Mouse (Mus musculus) heart, postnatal 36 days (tissue): ENCODE measurements around the gene Atxn1. TPM values are rescaled to one million over a fixed set of nuclear protein-coding genes. Genes with fewer than 3 reads are reported as not detected.
A peak's percentile ranks its signal among the peaks of the same experiment; 100 is the strongest.

ENCODE experiments used
- DNase-seq, 2 experiments: peaks; one replicate each; pipeline ENCODE4 v3.0.0; 2021 to 2022
- intact Hi-C: fragments of 180-260 bp; cut with DNase I; formaldehyde crosslinking; loops from one replicate; pipeline ENCODE4 v1.15.1; 2025
- total RNA-seq, 2 experiments: library from RNA; stranded (reverse); gene quantifications; 2 replicates each; pipeline ENCODE4 v1.2.3; 2021

Gene Atxn1
- total RNA-seq, 2 experiments from 2014 or later: 33.0 to 35.0 TPM

DNA sequence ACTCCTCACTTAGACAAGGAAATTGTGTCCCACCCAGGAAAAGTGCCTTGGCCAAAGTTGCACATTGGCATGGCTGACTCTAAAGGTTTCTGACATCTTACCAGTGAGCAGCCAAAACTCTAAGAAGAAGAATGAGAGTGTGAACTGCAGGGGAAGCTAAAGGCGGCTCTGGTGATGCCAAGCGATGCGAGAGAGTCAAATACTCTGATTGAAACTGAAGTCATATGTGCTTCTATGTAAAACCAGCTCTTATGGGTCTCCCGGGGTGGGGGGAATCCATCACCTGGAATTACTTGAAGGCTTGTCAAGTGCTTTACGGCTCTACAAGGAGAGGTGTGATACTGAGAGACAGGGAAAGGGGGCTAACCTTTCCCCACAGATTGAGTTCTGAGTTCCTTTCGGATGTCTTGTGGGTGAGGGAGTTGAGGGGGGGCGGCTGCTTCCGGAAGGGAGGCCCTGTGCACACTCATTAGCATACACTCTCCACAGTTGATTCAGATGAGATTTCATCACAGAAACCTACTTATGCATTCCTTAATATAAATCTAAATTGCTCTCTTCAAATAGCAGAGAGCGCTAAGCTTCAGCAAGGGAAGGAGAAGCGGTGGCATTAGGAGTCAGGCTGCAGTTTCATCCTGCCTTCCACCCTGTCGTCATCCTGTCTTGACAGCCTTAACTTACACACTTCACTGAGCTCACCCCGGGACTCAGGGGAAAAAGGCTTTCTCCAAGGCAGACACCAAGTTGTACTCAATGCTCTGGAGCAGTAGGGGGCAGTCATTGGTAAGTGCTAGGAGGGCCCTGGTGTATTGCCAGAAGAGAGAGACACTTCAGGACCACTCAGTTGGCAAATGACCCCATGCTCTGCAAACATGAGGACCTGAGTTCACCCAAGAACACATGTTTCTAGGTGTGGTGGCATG lies 218.7 kb downstream of the Atxn1 start:
- intact Hi-C loops: no loop called here
- no peak for DNase-seq

DNA sequence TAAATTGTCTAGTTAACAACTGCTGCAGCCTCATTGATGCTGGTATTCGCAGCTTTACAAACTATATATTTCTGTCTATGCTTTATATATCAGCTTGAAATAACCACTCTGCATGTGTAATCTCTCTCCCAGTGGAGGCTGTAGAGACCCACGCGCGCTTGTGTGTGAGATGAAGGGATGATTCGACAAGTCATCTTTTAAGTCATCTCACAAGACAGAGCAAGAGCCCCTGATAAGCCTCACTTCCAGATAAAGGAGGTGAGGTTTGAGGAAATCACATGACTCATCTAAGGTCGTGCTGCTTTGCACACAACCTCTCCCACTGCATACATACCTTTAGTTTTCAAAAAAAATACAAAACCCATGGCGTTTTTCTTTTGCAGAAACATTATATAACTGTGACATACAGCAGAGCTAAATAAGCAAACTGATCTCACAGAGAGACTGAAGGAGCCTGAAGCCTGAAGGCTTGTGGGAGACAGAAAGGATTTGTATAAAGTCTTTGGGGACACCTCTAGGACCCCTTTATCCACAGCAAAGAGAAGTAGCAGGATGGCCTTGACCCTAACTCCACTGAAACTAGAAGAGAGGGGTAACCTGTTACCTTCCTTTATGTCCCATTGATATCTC lies 219.9 kb downstream of the Atxn1 start:
- no peak for DNase-seq
- intact Hi-C loops: no loop called here

DNA sequence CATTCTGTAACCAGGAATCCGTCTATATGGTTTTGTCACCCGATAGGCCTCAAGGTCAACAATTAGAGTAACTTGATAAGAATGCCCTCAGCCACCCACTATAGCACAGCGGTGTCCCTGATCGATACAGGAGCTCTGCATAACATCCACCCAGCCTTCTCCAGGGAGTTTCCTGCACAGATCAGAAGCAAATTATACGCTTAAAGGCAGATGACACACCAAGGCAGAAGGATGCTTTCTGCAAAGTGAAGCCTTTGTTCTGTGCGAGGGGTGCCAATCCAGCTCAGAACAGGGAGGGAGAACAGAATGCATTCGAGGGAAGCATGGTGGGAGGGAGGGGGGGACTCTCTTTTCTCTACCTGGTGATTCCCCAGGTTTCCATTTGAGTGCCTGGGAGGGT lies 221.0 kb downstream of the Atxn1 start:
- no peak for DNase-seq
- intact Hi-C loops: no loop called here

DNA sequence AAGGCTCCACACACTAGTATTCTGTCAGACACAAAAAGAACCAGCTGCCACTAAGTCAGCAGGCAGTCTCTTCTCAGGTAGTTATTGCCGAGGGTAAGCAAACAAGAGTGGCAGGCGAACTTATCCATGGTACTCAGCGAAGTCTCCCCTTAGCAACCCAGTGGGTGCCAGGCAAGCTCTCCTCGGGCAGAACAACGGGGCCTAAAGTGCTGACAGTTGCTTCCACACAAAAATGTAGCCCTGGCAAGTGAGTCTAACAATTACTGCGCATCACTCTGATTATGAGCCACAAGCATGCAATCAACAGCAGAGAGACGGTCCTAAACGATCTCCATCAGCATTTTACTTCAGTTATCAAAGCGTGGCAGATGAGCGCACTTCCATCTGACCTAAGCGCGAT lies 224.4 kb downstream of the Atxn1 start:
- DNase-seq: no peak

DNA sequence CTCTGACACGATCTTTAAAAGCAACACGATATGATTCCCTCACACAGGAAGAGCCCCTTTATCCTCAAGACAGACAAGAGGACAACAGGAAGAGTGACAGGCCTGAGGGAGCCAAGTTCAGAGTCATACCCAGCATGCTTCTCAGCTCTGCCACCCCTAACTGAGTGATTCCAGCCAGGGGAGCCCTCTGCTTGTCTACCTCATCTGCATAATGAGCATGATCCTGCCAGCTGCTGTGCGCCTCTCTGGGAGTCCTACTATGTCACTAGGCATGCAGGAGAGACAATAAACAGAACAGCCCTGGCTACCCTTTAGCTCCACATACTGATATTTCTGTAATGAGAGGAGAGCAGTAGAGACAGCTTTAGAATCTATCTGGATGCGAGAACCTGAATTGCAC lies 228.6 kb downstream of the Atxn1 start:
- intact Hi-C loops: no loop called here
- DNase-seq: no peak

More for the DNA sequence above, 224.4 kb downstream of the Atxn1 start:
- intact Hi-C loops: no loop called here

DNA sequence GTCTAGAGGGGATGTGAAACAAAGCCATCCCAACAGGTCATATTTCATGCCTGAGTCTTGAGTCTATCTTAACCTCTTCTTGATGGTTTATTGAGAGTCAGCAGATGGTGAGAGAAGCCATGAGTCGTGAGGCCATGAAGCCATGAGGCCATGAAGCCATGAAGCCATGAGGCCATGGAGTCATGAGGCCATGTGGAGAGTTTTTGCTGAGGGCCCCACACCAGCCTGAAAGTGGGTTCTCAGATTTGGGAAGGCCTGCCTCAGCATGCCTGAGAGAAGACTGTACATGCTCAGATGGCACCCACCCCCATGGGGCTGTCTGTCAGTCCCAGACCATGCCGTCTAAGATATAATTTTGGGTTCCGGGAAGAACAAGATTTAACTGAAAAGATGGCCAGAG lies 229.0 kb downstream of the Atxn1 start:
- DNase-seq: no peak
- intact Hi-C loops: no loop called here

DNA sequence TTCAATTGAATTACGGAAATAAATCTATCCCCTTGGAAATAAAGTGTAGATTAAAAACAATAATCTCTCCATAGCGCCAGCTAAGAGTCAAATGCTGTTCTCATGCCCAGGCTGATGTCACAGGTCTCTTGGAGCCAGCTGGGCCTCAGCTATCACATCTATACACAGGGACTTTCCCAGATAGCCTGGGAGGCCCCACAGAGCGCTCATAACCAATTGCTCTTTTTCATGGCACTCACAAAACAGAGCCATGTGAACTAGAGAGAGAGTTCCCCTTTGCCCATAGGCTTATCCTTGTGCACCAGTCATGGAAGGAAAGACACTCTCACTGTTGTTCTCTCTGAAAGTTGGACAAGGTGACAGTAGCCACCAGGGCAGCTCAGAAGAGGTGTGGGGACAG lies 230.3 kb downstream of the Atxn1 start:
- intact Hi-C loops: no loop called here
- DNase-seq: no peak

DNA sequence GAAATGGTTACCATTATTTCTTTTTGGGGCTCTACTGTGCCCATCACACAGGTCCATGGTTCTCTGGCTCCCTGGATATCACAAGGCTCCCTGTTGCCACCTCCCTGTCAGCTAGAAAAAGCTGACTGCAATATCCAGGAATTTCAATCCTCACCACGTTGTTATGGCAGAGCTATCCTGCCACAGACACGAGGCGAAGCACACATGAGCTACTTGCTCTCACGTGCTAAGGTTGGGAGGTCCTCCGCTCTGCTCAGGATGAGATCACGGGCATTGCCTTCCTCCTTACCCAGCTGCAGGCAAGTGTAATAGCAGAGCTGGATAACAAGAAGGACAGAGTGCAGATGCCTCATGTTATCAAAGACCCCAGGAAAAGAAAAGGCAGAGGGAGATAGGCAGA lies 232.2 kb downstream of the Atxn1 start:
- intact Hi-C loops: no loop called here
- no peak for DNase-seq

DNA sequence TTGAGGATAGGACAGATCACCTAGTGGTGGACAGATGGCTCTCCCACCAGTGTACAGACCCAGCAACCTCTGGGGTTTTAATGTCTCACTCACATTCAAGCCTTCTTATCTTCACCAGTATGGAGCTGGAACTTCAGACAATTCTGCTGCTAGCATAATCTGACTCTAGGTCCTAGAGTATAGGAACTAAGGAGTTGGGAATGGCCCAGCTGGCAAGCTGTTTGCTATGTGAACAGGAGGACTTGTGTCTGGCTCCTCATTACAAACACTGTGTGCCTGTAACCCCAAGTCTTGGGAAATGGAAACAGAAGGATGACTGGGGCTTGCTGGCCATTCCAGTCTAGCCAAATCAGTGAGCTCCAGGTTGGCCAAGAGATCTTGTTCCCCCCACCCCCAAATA lies 237.9 kb downstream of the Atxn1 start:
- DNase-seq: no peak
- intact Hi-C loops: no loop called here

DNA sequence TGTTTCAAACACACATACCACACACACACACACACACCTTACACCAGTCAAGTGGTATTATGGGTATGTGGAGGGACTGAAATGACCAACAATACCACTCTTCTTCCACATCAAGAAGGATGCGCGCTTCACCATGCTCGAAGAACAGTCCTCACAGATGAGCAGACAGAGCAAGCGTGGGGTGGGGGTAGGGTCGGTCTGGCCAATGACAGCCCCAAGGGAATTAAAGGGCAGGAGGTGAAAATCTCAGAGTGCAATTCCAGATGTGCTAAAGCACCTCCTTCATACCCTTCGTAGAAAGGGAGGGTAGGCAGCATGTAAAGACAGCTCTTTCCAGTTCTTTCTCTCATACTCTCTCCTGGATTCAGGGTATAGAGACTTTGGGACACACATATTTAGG lies 238.6 kb downstream of the Atxn1 start:
- no peak for DNase-seq
- intact Hi-C loops: no loop called here

DNA sequence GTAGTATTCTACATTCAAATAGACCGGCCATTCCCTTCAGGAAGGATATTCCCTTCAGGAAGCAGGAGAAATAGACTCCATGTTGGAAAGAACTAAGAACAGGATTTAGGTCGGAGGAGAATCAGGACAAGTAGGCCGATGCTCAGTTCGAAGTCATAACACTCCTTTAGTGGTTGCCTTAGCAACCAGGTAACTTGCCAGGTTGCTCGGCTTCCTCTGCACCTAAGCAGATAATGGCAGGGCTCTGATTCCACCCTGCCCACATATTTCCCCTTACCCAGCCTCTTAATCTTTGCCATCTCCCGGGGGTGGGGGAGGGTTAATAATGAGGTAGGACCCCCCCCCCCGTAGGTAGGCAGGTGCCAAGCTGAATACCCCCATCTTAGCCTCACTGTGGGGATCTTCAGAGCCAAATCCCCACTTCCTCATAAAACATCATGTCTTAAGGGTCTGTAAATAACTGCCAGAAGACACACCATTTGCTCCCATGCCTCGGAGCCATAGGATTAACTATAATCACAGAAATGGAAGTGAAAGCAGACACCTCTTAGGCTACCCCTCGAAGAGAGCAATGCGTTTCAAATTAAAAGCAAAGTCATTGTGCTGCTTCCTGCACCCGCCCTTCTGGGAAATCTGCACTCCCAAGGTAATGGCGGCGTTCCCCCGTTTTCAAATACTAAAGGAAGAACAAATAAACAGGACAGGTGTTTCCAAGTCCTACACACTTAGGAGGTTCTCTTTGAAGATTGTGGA lies 240.1 kb downstream of the Atxn1 start:
- intact Hi-C loops: no loop called here
- DNase-seq: no peak

DNA sequence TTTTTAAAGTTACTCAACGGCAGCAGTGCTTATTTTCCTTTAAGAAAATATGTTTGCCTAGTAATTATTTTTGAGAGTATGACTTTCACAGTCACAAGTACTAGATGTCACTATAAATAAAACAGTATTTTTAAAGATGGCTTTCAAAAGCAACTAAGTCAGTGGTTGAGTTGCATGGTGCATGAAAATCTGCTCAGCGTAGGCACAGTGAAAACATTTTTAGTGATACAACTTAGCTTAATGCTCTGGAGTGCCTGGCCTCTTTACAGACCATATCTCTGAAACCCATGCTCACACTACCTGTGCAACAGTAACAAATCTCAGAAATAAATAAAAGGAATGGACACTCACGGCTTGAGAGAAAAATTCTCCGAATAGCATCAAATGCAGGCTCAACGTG lies 241.9 kb downstream of the Atxn1 start:
- DNase-seq: no peak
- intact Hi-C loops: no loop called here

DNA sequence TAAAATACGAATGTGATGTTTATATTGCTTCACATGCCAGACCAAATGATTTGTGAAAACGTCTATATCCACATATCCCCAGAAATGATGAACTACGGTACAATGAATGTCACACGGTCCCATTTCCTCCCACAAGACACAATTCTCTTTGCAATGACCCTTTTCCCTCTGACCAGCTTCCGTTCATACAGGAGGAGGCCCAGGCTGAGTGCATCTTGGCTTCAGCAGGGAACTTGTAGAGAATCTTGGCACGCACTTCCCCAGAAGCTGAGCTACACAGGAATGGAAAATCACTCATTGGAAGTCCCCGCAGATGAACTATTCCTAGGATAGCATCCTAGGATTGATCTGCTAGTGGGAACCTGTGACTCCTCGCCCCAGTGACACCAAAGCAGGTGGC lies 243.2 kb downstream of the Atxn1 start:
- peak; percentile 26 to 46 for DNase-seq
- intact Hi-C loops: no loop called here

DNA sequence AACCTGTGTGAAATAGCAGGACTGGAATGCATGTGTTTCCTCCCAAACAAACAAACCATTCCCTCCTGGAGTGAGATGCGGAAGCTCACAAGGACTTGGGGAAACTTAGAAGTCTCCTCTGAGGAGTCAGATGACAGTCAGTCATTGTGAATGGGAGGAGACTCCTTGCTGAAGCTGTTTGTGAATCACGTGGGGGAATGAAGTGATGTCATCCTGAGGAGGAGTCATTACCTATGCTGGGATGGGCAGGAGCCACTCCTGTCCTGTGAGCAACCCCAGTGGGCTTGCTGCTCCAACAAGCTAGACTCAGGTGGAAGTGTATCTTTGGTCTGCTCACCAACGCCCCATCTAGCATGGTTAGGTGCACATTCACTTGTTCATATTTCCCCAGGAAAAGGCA lies 246.0 kb downstream of the Atxn1 start:
- intact Hi-C loops: loop anchor here (2.0 kb wide), 1 partner anchor 38 kb away; no protein-coding TSS in a partner anchor
- no peak for DNase-seq

DNA sequence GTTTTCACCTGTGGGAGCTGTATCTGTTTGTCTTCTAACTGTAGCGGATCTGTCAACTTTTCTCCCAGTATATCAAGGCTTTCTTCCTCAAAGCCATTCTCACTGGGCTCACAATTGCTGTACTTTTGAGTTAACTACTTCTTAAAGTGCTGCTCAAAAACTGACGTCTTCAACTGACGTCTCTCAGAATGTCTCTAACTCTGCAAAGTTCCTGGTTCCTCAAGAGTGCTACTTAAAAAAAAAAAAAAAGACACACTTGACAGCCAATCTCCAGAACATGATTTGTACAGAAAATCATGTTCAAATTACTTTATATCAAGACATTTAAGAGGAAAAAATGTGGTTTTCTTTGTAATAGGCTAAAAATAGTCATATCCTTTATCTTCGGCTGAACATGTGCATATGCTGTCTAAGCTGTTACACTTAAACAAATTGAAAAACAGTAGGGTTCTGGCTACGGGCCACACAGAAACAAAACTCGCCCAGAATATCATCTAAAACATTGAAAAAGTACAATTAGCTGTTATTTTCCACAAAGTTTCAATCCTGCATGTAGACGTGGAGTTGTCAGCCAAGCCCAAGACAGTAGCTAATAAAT lies 249.1 kb downstream of the Atxn1 start:
- intact Hi-C loops: no loop called here
- no peak for DNase-seq

DNA sequence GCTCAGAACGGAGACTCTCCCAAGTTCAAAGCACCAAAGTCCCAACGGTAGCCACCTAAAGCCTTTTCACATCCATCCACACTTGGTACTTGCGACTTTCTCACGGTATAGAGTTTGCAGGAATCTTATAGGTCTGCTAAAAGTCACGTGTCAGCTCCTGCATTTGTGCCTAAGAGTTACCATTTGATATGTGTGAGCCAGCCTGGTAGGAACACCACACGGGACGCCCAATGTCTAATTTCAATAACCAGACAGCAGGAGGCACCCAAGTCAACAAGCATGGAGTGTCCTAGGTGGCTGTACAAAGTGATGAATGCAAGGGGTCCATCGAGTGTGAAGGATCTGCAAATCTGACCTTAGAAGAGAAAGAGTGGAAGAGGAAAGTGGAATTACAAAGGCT lies 254.8 kb downstream of the Atxn1 start:
- intact Hi-C loops: no loop called here
- DNase-seq: no peak

DNA sequence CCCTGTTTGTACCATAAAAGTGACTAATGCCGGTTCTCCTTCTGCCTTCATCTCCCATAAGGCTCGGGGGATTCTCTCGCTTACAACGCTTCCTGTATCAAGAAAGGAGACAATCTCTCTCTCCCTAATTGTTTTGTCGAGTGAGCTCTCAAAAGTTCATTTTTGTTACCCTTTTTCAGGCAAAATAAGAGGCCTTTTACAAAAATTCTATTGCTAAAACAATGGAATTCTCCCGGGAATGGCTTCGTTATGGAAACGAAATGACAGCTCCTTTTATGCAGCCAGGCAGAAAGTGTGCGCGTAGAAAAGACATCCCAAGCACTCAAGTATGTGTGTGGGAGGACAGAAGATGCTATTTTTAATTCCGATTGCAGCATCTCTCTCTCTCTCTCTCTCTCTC lies 255.4 kb downstream of the Atxn1 start:
- intact Hi-C loops: no loop called here
- DNase-seq: no peak

DNA sequence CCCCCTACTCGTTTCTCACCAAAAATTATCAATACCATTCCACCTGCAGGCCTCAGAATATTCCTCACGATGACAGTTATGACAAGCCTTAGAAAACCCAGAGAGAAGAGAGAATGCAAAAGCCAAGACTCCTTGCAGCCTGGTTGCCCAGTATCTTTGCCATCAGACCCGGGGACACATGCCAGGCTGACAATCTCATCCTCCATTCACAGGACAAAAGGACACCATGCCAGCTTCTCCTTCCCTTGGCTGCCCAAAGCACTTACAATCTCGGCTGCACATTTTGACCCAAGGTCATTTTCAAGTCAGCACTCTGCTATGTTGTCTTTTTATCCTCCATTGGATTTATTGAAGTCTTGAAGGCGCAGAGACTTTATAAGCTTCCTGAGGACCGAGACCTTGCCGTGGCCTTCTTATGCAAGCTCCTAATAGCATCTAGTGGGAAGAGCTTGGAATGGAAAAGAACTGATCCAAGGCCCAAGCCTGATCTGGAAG lies 263.5 kb downstream of the Atxn1 start:
- no peak for DNase-seq
- intact Hi-C loops: no loop called here

DNA sequence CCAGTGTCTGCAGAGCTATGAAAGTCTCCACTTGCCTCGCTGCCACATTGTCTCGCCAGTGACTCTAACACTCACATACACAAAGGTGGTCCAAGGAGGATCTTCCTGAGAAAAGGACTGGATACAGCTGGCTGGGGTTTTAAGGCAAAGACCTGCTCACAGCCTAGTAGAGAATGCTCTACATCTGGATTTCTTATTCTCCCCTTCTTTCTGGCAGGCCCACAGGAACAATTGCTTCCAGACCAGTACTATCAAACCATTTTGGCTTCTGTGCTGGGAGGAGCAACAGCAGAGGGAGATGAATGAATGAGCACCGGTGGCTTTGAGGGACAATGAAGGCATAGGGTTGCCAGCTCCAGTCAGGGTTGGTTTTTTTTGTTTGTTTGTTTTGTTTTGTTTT lies 265.8 kb downstream of the Atxn1 start:
- intact Hi-C loops: no loop called here
- DNase-seq: no peak

DNA sequence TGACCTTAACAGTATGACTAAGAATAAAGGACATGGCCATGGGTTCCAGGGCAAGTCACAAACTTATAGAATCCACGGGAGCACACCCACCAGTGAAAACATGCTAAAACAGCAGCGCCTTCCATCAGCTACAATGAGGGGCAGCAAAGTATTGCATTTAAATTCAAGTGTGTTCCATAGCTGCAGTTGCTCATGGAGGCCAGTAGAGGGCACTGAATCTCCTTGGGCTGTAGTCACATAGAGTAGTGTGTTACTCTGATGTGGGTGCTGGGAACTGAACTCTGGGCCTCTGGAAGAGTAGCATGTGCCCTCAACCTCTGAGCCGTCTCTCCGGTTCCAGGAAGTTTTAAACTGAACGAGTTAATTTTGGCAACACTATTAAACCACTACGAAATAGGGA lies 268.8 kb downstream of the Atxn1 start:
- DNase-seq: no peak
- intact Hi-C loops: no loop called here

DNA sequence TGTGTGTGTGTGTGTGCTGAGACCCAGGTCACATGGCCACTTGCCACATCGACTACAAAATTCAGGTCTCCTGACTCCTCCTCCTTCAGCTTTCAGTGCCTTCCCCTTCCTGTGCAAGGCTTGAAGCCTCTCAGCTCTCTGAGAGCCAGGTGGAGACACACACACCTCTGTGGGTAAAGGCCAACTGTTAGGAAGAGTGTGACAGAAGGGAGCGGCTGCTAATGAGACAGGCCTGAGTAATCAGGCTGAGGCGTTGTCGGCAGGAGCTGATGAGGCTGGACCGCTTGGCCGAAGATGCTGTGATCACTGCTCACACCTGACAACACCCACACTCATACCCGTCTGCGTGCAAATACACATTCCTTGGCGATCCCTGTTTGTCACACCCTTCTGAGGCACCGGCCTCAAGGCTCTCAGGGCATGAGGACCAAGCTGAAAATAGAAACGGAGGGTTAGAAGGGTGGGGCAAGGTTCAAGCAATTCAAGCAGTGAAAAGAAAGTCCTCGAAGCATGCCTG lies 269.8 kb downstream of the Atxn1 start:
- no peak for DNase-seq
- intact Hi-C loops: loop anchor here (5.0 kb wide), 1 partner anchor 112 kb away; no protein-coding TSS in a partner anchor
